Mouse (Mus musculus) testis, postnatal 14 days (tissue): ENCODE measurements around the gene Aire.

ENCODE experiments used
- DNase-seq: peaks from one replicate; pipeline ENCODE4 v3.0.0; 2021; ENCODE audit warnings: low spot score

The Aire gene

DNA sequence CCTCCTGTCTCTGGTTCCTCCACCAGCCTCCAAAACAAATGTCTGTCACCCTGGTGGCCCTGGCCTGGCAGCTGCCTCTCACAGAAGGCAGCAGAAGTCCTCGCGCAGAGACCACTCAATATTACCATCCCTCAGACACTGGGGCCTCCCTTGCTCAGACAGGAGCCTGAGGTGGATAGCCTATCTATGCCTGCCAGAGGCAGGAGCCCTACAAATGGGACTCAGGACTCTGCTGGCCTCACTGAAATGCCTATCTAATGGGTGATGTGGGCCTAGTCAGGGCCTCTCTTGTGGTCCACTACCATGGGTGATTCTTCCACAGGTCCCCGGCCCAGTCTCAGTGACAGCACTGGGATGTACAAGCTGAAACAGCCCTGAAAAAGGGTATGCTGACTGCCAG lies 35.2 kb downstream of the Aire start:
- DNase-seq: no peak

DNA sequence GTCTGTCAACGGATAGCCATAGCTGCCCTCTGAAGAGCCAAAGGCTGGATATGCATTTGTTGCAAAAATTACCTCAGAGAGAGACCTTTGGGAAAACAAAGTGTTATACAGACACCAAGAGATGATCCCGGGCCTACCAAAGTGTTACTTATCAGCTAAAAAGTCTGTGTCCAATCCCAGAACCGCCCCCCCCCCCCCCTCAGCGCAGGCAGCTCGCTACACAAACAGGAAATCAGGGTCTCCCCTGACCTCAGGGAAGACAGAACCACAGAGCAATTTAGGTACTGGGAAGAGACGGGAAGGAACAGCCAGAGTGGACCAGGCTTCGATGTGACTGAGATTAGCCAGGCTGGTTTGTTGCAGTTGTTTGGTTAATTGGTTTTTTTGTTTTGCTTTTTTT lies 36.2 kb downstream of the Aire start:
- DNase-seq: no peak

DNA sequence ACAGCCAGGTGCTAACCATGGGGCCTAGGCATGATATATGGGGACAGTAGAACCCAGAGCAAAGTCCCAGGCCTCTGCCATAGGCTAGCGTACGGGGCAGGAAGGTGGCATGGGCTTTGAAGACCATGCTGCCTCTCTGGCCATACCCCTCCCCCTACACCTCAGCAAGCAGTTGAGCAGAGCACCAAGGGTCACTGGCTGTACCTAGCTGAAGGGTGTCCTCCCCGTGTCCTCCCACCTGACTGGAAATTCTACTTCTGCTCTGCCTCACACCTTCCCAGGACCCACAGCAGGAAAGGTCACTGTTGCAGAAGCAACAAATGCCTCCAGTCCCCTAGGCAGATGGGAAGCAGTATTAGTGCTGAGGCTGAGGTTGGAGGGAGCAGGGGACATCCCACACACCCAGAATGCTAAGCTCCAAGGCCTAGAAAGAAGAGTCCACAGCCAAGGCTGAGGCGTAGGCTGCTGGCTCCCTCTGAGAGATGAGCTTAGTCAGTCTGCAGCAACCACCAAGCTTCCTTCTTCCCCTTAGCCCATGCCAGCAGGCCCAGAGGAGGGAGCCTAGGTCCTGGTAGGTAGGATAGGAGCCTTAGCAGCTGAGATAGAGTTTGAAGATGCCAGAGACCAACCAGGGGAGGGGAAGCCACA lies 37.5 kb downstream of the Aire start:
- no peak for DNase-seq

DNA sequence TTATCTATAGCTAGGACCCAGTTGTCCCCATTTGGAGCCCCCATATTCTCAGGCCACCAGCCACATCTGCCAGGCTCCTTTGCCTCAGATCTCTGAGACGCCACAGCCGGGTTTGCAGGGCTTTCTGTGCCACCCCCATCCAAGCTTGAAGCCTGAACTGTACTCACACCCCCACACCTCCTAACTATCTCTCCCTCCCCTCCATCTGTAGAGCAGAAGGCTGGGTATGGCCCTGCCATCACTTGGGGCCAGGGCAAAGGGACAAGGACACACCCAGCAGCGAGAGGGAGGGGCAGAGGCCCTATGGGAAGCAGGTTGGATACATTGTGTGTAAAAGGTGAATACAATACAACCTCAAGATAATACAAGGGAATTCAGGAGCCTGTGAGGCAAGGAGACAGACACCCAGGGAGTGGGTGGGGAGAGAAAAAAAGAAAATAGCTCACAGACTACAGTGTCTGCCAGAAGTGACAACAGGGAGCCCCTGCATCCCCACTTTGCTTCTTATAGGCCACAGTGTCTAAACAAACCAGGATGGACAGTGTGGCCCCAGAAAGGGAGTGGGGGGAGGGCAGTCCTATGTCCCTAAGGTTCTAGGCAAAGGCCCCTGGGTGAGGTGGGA lies 38.8 kb downstream of the Aire start:
- no peak for DNase-seq

DNA sequence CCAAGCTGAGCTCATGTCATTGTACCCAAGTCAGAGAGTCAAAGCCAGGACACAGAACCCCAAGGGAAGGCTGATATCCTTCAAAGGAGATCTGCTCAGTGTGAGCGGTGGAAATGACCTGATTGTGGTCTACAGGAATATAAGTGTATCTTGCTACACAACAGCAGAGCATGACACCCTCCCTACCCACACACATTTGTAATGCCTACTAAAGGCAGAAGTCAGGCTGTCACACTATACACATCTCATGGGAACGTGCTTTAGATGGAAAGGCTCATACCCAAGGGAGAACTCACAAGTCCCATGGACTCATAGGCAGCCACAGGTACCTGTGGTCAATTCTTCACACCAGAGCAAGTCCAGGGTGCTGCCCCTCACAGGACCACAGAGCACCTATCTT lies 41.1 kb downstream of the Aire start:
- DNase-seq: no peak

DNA sequence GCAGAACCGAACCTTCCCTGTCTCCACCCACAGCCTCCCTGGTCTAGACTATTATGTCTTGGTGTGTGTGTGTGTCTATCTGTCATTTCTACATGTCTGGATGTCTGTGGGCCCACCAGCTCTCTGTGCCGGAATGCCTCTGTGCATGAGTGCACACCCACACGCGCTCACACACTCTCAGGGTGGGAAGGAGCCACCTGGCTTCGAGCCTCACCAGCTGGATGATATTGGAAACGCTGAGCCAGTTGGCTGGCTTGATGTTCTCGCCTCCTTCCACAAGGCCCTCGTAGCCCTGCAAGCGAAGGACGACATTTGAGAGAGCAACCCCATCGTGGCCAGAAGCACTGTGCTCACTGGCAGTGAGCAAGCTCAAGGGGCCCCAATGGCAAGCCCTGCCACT lies 41.6 kb downstream of the Aire start:
- DNase-seq: no peak

DNA sequence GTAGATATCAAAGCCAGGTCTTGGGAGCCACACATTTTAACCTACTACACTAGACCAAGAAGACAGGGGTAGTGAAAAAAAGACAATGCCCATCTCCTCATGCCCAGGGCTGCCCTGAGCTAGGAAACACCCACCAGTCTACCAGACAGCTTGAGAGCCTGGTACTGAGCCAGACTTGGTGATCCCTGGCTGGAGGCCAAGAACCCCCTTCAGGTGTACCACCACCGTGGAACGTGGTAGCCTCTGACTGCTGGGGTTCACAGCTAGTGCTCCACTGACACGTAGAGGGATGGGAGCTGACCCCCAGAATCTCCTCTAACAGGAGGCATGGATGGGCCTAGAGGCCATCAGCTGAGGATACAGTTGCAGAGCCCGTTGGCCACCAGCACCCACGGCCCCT lies 43.2 kb downstream of the Aire start:
- no peak for DNase-seq

DNA sequence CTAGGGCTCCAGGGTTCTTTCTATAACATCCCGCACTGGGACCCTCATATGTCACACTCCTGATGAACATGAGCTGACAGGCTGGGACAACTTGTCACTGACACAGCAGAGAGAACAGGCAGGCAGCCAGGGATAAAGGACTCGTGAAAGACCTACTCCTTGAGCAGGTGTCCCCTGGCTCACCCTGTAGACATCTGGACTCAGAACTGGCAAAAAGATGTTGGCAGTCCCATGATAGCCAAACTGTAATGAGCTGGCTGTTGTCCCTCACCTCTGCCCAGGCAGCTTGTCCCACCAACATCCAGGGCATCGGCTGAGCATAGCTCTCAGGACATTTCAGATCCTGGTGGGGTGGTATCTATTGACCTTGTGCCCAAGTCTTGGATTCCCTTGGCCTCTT lies 47.8 kb downstream of the Aire start:
- no peak for DNase-seq

DNA sequence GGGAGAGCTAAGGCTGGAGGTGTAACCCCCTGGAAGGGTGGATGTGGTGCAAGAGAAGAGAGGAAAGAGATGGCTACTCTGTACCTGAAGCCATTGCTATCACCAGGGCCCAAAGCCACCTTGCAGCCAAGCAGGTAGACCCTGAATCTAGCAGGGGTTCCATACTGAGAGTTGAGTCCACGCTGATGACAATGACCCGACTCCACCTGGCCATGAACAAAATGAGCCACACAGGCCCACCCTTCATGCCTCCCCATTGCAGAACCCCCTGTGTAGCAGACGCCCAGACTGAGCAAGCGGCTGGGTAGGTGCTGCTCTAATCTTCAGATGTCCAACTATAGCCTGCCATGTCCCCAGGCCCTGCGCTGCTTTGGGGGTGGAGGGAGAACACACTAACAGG lies 57.6 kb downstream of the Aire start:
- DNase-seq: no peak

DNA sequence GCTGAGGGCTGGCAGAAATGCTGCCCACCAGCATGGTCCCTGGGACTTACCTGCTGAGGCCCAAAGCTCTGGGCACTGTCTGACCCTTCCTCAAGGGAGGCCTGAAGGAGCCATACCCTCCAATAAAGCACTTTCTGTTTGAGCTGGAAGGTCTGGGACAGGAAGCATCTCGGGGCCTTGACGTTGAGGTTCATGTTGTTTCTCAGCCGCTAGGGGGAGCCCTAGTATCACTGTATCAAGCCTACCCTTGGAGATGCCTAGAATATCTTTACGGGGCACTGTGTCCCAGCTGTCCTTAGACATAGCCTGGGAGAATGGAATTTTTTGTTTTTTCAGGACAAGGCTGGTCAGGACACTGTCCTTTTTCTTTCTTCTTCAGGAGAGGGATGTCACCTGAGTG lies 58.8 kb downstream of the Aire start:
- DNase-seq: peak; percentile 41
